Mouse (Mus musculus) small intestine, adult 2 months (tissue): ENCODE data around the gene Spp2.

ENCODE experiments used
- CTCF ChIP-seq: fragments of 200-500 bp; IDR thresholded peaks from 2 replicates; pipeline ENCODE4 v1.5.1; 2012; ENCODE audit warnings: low read depth, mild to moderate bottlenecking, control low read depth, inconsistent platforms, low read length, moderate library complexity, mixed read lengths; ENCODE audit not compliant: insufficient replicate concordance, insufficient read length; ENCODE audit errors: extremely low read depth
- POLR2A ChIP-seq: fragments of 200-500 bp; IDR thresholded peaks from 2 replicates; pipeline ENCODE4 v1.6.1; 2012; ENCODE audit warnings: low read depth, mild to moderate bottlenecking, control low read depth, inconsistent platforms, low read length, moderate library complexity

DNA sequence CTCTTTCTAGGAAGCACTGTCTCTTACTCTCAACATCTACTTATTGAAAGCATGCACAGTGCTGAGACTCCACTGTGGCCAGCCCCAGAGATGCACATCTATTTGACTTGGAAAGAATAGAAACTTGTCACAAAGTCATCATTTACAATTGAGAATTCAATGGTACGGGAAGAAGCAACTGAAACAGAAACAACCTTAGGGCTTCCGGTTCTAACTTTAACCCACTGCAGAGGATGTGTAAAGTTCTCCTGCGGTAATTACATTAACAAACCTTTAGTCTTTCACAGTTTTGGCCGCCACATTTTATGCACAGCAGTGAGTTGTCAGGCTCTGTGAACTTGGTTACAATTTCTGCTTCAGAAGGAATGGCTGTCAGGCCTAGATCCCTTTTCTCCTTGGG, 43.9 kb downstream of the Spp2 start:
- TF ChIP-seq CTCF (no peak), POLR2A (no peak)
